Mouse (Mus musculus): ENCODE measurements at regions not wholly inside any gene's neighbourhood (a gene's known extent, or its start where the extent isn't known, plus 50 kb on each side); places are given as distances from the start of the nearest gene placed in this dataset.

- Histone ChIP-seq H3K9ac (ENCODE audit: low read length) (no peak overlapping the region), H3K4me2 (ENCODE audit: low read length) (no peak overlapping the region), H3K36me3 (ENCODE audit: control insufficient read depth, insufficient read depth, low read length) (no peaks in the 10 kb centered on the region), H3K27me3 (replicated peaks; ENCODE audit: control insufficient read depth, insufficient read depth, low read length) (no peaks in the 10 kb centered on the region), H3K4me1 (ENCODE audit: control insufficient read depth, insufficient read depth, low read length) (no peaks in the 10 kb centered on the region), H3K9me3 (replicated peaks; ENCODE audit: control insufficient read depth, low read length) (no peaks in the 10 kb centered on the region), H3K27ac (ENCODE audit: low read depth, low read length) (no peak overlapping the region), H3K4me3 (ENCODE audit: low read depth, low read length) (no peak overlapping the region)
- WGBS, result 84% methylated on average over 4 of the region's 4 CpGs
- ATAC-seq (no peak), DNase-seq (ENCODE audit: low spot score) (no peak)
These were observed 807.2 kb upstream of the Car8 start for GRCm38 (mm10) chr4:9046030-9046429.

GRCm38 (mm10) chr4:9036005-9036404 lies 797.2 kb upstream of the Car8 start:
- H3K4me3 ChIP-seq (ENCODE audit: low read depth, low read length), result no peak overlapping the region
- H3K27me3 ChIP-seq (replicated peaks; ENCODE audit: control insufficient read depth, insufficient read depth, low read length), result no peaks in the 10 kb centered on the region
- H3K27ac ChIP-seq (ENCODE audit: low read depth, low read length), result no peak overlapping the region
- no peak for ATAC-seq
- H3K36me3 ChIP-seq (ENCODE audit: control insufficient read depth, insufficient read depth, low read length), result no peaks in the 10 kb centered on the region
- no peaks in the 10 kb centered on the region for H3K9me3 ChIP-seq (replicated peaks; ENCODE audit: control insufficient read depth, low read length)
- 89% methylated on average over 4 of the region's 4 CpGs for WGBS
- H3K4me2 ChIP-seq (ENCODE audit: low read length), result no peak overlapping the region
- DNase-seq (ENCODE audit: low spot score), result no peak
- no peaks in the 10 kb centered on the region for H3K4me1 ChIP-seq (ENCODE audit: control insufficient read depth, insufficient read depth, low read length)
- H3K9ac ChIP-seq (ENCODE audit: low read length), result no peak overlapping the region

GRCm38 (mm10) chr4:9035350-9035749 lies 796.5 kb upstream of the Car8 start:
- Histone ChIP-seq H3K4me1 (ENCODE audit: control insufficient read depth, insufficient read depth, low read length) (no peaks in the 10 kb centered on the region), H3K9ac (ENCODE audit: low read length) (no peak overlapping the region), H3K4me3 (ENCODE audit: low read depth, low read length) (no peak overlapping the region), H3K4me2 (ENCODE audit: low read length) (no peak overlapping the region), H3K9me3 (replicated peaks; ENCODE audit: control insufficient read depth, low read length) (no peaks in the 10 kb centered on the region), H3K27ac (ENCODE audit: low read depth, low read length) (no peak overlapping the region), H3K36me3 (ENCODE audit: control insufficient read depth, insufficient read depth, low read length) (no peaks in the 10 kb centered on the region), H3K27me3 (replicated peaks; ENCODE audit: control insufficient read depth, insufficient read depth, low read length) (no peaks in the 10 kb centered on the region)
- DNase-seq (ENCODE audit: low spot score) (no peak), ATAC-seq (no peak)
- WGBS, result 86% methylated on average over 4 of the region's 4 CpGs

- Histone ChIP-seq H3K4me2 (ENCODE audit: low read length) (no peak overlapping the region), H3K27ac (ENCODE audit: low read depth, low read length) (no peak overlapping the region), H3K4me1 (ENCODE audit: control insufficient read depth, insufficient read depth, low read length) (no peaks in the 10 kb centered on the region), H3K36me3 (ENCODE audit: control insufficient read depth, insufficient read depth, low read length) (no peaks in the 10 kb centered on the region), H3K9me3 (replicated peaks; ENCODE audit: control insufficient read depth, low read length) (no peaks in the 10 kb centered on the region), H3K4me3 (ENCODE audit: low read depth, low read length) (no peak overlapping the region), H3K27me3 (replicated peaks; ENCODE audit: control insufficient read depth, insufficient read depth, low read length) (no peaks in the 10 kb centered on the region), H3K9ac (ENCODE audit: low read length) (no peak overlapping the region)
- ATAC-seq, result no peak
- WGBS, result 73% methylated on average over 4 of the region's 4 CpGs
- no peak for DNase-seq (ENCODE audit: low spot score)
These were observed 795.4 kb upstream of the Car8 start for GRCm38 (mm10) chr4:9034280-9034679.

GRCm38 (mm10) chr4:9033106-9033642 lies 794.3 kb upstream of the Car8 start:
- H3K4me2 ChIP-seq (ENCODE audit: low read length), result no peak overlapping the region
- H3K9me3 ChIP-seq (replicated peaks; ENCODE audit: control insufficient read depth, low read length), result no peaks in the 10 kb centered on the region
- H3K27me3 ChIP-seq (replicated peaks; ENCODE audit: control insufficient read depth, insufficient read depth, low read length), result no peaks in the 10 kb centered on the region
- peaks cover 8% of the 10 kb centered on the region for H3K4me1 ChIP-seq (ENCODE audit: control insufficient read depth, insufficient read depth, low read length)
- DNase-seq (ENCODE audit: low spot score) (no peak), ATAC-seq (no peak)
- H3K9ac ChIP-seq (ENCODE audit: low read length), result no peak overlapping the region
- H3K4me3 ChIP-seq (ENCODE audit: low read depth, low read length), result no peak overlapping the region
- H3K36me3 ChIP-seq (ENCODE audit: control insufficient read depth, insufficient read depth, low read length), result no peaks in the 10 kb centered on the region
- WGBS, result 90% methylated on average over 6 of the region's 6 CpGs
- H3K27ac ChIP-seq (ENCODE audit: low read depth, low read length), result no peak overlapping the region

GRCm38 (mm10) chr4:9031634-9032033 lies 792.8 kb upstream of the Car8 start:
- no peaks in the 10 kb centered on the region for H3K36me3 ChIP-seq (ENCODE audit: control insufficient read depth, insufficient read depth, low read length)
- no peaks in the 10 kb centered on the region for H3K27me3 ChIP-seq (replicated peaks; ENCODE audit: control insufficient read depth, insufficient read depth, low read length)
- peaks cover 18% of the 10 kb centered on the region for H3K4me1 ChIP-seq (ENCODE audit: control insufficient read depth, insufficient read depth, low read length)
- no peak overlapping the region for H3K4me3 ChIP-seq (ENCODE audit: low read depth, low read length)
- DNase-seq (ENCODE audit: low spot score) (no peak), ATAC-seq (no peak)
- H3K9ac ChIP-seq (ENCODE audit: low read length), result no peak overlapping the region
- H3K9me3 ChIP-seq (replicated peaks; ENCODE audit: control insufficient read depth, low read length), result no peaks in the 10 kb centered on the region
- no peak overlapping the region for H3K27ac ChIP-seq (ENCODE audit: low read depth, low read length)
- WGBS, result 42% methylated on average over 6 of the region's 6 CpGs
- no peak overlapping the region for H3K4me2 ChIP-seq (ENCODE audit: low read length)

- Histone ChIP-seq H3K4me1 (ENCODE audit: control insufficient read depth, insufficient read depth, low read length) (peaks cover 25% of the 10 kb centered on the region), H3K4me2 (ENCODE audit: low read length) (peak overlapping the region; percentile 79), H3K27ac (ENCODE audit: low read depth, low read length) (no peak overlapping the region; the same call in 1 of the 2 replicates), H3K27me3 (replicated peaks; ENCODE audit: control insufficient read depth, insufficient read depth, low read length) (no peaks in the 10 kb centered on the region), H3K4me3 (ENCODE audit: low read depth, low read length) (no peak overlapping the region), H3K9me3 (replicated peaks; ENCODE audit: control insufficient read depth, low read length) (no peaks in the 10 kb centered on the region), H3K9ac (ENCODE audit: low read length) (peak overlapping the region; percentile 62; the same call in 1 of the 2 replicates), H3K36me3 (ENCODE audit: control insufficient read depth, insufficient read depth, low read length) (no peaks in the 10 kb centered on the region)
- 20% methylated on average over 6 of the region's 6 CpGs for WGBS
- DNase-seq (ENCODE audit: low spot score), result no peak
- ATAC-seq, result no peak; the same call in 1 of the 2 replicates
These were observed 790.1 kb upstream of the Car8 start for GRCm38 (mm10) chr4:9028946-9029345.

GRCm38 (mm10) chr4:9028475-9028874 lies 789.6 kb upstream of the Car8 start:
- no peaks in the 10 kb centered on the region for H3K9me3 ChIP-seq (replicated peaks; ENCODE audit: control insufficient read depth, low read length)
- ATAC-seq (peak; percentile 31; the same call in 1 of the 2 replicates), DNase-seq (ENCODE audit: low spot score) (peak; percentile 88)
- no peaks in the 10 kb centered on the region for H3K27me3 ChIP-seq (replicated peaks; ENCODE audit: control insufficient read depth, insufficient read depth, low read length)
- H3K4me1 ChIP-seq (ENCODE audit: control insufficient read depth, insufficient read depth, low read length), result peaks cover 25% of the 10 kb centered on the region
- 1% methylated on average over 12 of the region's 12 CpGs for whole genome bisulfite sequencing
- no peaks in the 10 kb centered on the region for H3K36me3 ChIP-seq (ENCODE audit: control insufficient read depth, insufficient read depth, low read length)
- peak overlapping the region; percentile 32 for H3K4me3 ChIP-seq (ENCODE audit: low read depth, low read length)
- H3K4me2 ChIP-seq (ENCODE audit: low read length), result peak overlapping the region; percentile 79
- peak overlapping the region; percentile 62 for H3K9ac ChIP-seq (ENCODE audit: low read length)
- peak overlapping the region; percentile 61 for H3K27ac ChIP-seq (ENCODE audit: low read depth, low read length)

GRCm38 (mm10) chr4:9027798-9028404 lies 789.1 kb upstream of the Car8 start:
- peaks cover 25% of the 10 kb centered on the region for H3K4me1 ChIP-seq (ENCODE audit: control insufficient read depth, insufficient read depth, low read length)
- peak overlapping the region; percentile 32 for H3K4me3 ChIP-seq (ENCODE audit: low read depth, low read length)
- H3K4me2 ChIP-seq (ENCODE audit: low read length), result peak overlapping the region; percentile 79
- ATAC-seq (peak; percentile 88), DNase-seq (ENCODE audit: low spot score) (peak; percentile 93)
- H3K9ac ChIP-seq (ENCODE audit: low read length), result peak overlapping the region; percentile 62
- H3K27ac ChIP-seq (ENCODE audit: low read depth, low read length), result peak overlapping the region; percentile 81
- under 1% methylated on average over 30 of the region's 30 CpGs for WGBS
- H3K36me3 ChIP-seq (ENCODE audit: control insufficient read depth, insufficient read depth, low read length), result no peaks in the 10 kb centered on the region
- H3K9me3 ChIP-seq (replicated peaks; ENCODE audit: control insufficient read depth, low read length), result no peaks in the 10 kb centered on the region
- H3K27me3 ChIP-seq (replicated peaks; ENCODE audit: control insufficient read depth, insufficient read depth, low read length), result no peaks in the 10 kb centered on the region
